ENCODE assay signal across 8 mouse cellular contexts in genomic region chr9:11435019-11435418, GRCm38 (mm10).
A peak's percentile ranks its signal among the peaks of the same experiment; 100 is the strongest.
DNase-seq lines count a peak whose midpoint lies in the region.

No protein-coding gene starts in this region.

- peak; percentile 20 for DNase-seq in adrenal gland, adult 2 months
- no peak for DNase-seq in adrenal gland, postnatal 4 days (ENCODE audit: low spot score in 2 of 2)
- DNase-seq in lung, postnatal 25 days (ENCODE audit: low spot score), result peak; percentile 1
- DNase-seq in lung, postnatal 14 days, result no peak
- peak; percentile 7 for DNase-seq in adrenal gland, postnatal 25 days
- DNase-seq in frontal cortex, adult 2 months (ENCODE audit: extremely low spot score in 1 of 2, low spot score in 1 of 2), result peak; percentile 3 to 66
- peak; percentile 74 for DNase-seq in naive thymus-derived CD4-positive, alpha-beta T cell, adult 2 months (ENCODE audit: low read depth)
- no peak for DNase-seq in spleen, adult 12 weeks (ENCODE audit: low spot score)

Comparison
In these comparisons a context has a peak if more than half of its experiments do, and no peak if none do; other contexts are left out.
1. DNase-seq: peak in adrenal gland, adult 2 months (single experiment), lung, postnatal 25 days (single experiment), adrenal gland, postnatal 25 days (single experiment), frontal cortex, adult 2 months (2 of 2) and naive thymus-derived CD4-positive, alpha-beta T cell, adult 2 months (single experiment); none in adrenal gland, postnatal 4 days (0 of 2), lung, postnatal 14 days (single experiment) and spleen, adult 12 weeks (single experiment).